Mouse (Mus musculus): ENCODE data around the gene Rab42. TPM values are rescaled to one million over a fixed set of nuclear protein-coding genes. Genes with fewer than 3 reads are reported as not detected.
"Not testable (repeated sequence)": the region's sequence is repeated elsewhere in the genome, so short reads cannot be mapped to it uniquely, and the experiment has no call there.

The Rab42 gene
- polyA plus RNA-seq, 1 experiment from 2014 or later: 2.9 TPM

- H3K9me3 ChIP-seq (replicated peaks; ENCODE audit: control insufficient read depth, low read length, poor library complexity, severe bottlenecking): no peaks in the 10 kb centered on the region
- WGBS: 82% methylated on average over 7 of the region's 7 CpGs
- no peak overlapping the region for H3K4me2 ChIP-seq (ENCODE audit: low read length)
- H3K27me3 ChIP-seq (ENCODE audit: control insufficient read depth, insufficient read depth, low read depth, low read length): no peaks in the 10 kb centered on the region
- no peak overlapping the region for H3K4me3 ChIP-seq (ENCODE audit: low read depth, low read length)
- H3K4me1 ChIP-seq (ENCODE audit: control insufficient read depth, insufficient read depth, low read length): no peaks in the 10 kb centered on the region
- ATAC-seq: no peak
- no peak overlapping the region for H3K27ac ChIP-seq (ENCODE audit: low read length)
- H3K9ac ChIP-seq (ENCODE audit: low read depth, low read length): no peak overlapping the region
- H3K36me3 ChIP-seq (ENCODE audit: control insufficient read depth, insufficient read depth, low read length): peaks cover 20% of the 10 kb centered on the region
Observed at GRCm38 (mm10) chr4:132293682-132294240, 9.4 kb downstream of the Rab42 start.

GRCm38 (mm10) chr4:132292988-132293387 lies 10.2 kb downstream of the Rab42 start:
- Histone ChIP-seq H3K27me3 (ENCODE audit: control insufficient read depth, insufficient read depth, low read depth, low read length) (no peaks in the 10 kb centered on the region), H3K4me2 (ENCODE audit: low read length) (no peak overlapping the region), H3K27ac (ENCODE audit: low read length) (no peak overlapping the region), H3K9ac (ENCODE audit: low read depth, low read length) (no peak overlapping the region), H3K9me3 (replicated peaks; ENCODE audit: control insufficient read depth, low read length, poor library complexity, severe bottlenecking) (no peaks in the 10 kb centered on the region), H3K4me1 (ENCODE audit: control insufficient read depth, insufficient read depth, low read length) (no peaks in the 10 kb centered on the region), H3K4me3 (ENCODE audit: low read depth, low read length) (no peak overlapping the region), H3K36me3 (ENCODE audit: control insufficient read depth, insufficient read depth, low read length) (peaks cover 20% of the 10 kb centered on the region)
- 41% methylated on average over 4 of the region's 4 CpGs for WGBS
- no peak for ATAC-seq

GRCm38 (mm10) chr4:132291624-132292335 lies 11.4 kb downstream of the Rab42 start:
- no peak overlapping the region for H3K4me3 ChIP-seq (ENCODE audit: low read depth, low read length)
- no peak overlapping the region for H3K9ac ChIP-seq (ENCODE audit: low read depth, low read length)
- H3K4me1 ChIP-seq (ENCODE audit: control insufficient read depth, insufficient read depth, low read length): no peaks in the 10 kb centered on the region
- peaks cover 23% of the 10 kb centered on the region for H3K36me3 ChIP-seq (ENCODE audit: control insufficient read depth, insufficient read depth, low read length)
- no peaks in the 10 kb centered on the region for H3K27me3 ChIP-seq (ENCODE audit: control insufficient read depth, insufficient read depth, low read depth, low read length)
- no peak overlapping the region for H3K27ac ChIP-seq (ENCODE audit: low read length)
- WGBS: 82% methylated on average over 12 of the region's 12 CpGs
- ATAC-seq: no peak
- H3K4me2 ChIP-seq (ENCODE audit: low read length): no peak overlapping the region
- H3K9me3 ChIP-seq (replicated peaks; ENCODE audit: control insufficient read depth, low read length, poor library complexity, severe bottlenecking): no peaks in the 10 kb centered on the region

- Histone ChIP-seq H3K27ac (ENCODE audit: low read length) (no peak overlapping the region), H3K4me1 (ENCODE audit: control insufficient read depth, insufficient read depth, low read length) (no peaks in the 10 kb centered on the region), H3K9me3 (replicated peaks; ENCODE audit: control insufficient read depth, low read length, poor library complexity, severe bottlenecking) (no peaks in the 10 kb centered on the region), H3K36me3 (ENCODE audit: control insufficient read depth, insufficient read depth, low read length) (peaks cover 24% of the 10 kb centered on the region), H3K27me3 (ENCODE audit: control insufficient read depth, insufficient read depth, low read depth, low read length) (no peaks in the 10 kb centered on the region), H3K4me3 (ENCODE audit: low read depth, low read length) (no peak overlapping the region), H3K9ac (ENCODE audit: low read depth, low read length) (no peak overlapping the region), H3K4me2 (ENCODE audit: low read length) (no peak overlapping the region)
- WGBS: 91% methylated on average over 4 of the region's 4 CpGs
- no peak for ATAC-seq
Observed at GRCm38 (mm10) chr4:132291056-132291455, 12.1 kb downstream of the Rab42 start.

- H3K9me3 ChIP-seq (replicated peaks; ENCODE audit: control insufficient read depth, low read length, poor library complexity, severe bottlenecking); H3K27me3 ChIP-seq (ENCODE audit: control insufficient read depth, insufficient read depth, low read depth, low read length); H3K9ac ChIP-seq (ENCODE audit: low read depth, low read length); H3K4me2 ChIP-seq (ENCODE audit: low read length); H3K27ac ChIP-seq (ENCODE audit: low read length); ATAC-seq; H3K4me3 ChIP-seq (ENCODE audit: low read depth, low read length); H3K4me1 ChIP-seq (ENCODE audit: control insufficient read depth, insufficient read depth, low read length): not testable (repeated sequence)
- 90% methylated on average over 3 of the region's 5 CpGs for WGBS
- peaks cover 38% of the 10 kb centered on the region for H3K36me3 ChIP-seq (ENCODE audit: control insufficient read depth, insufficient read depth, low read length)
Observed at GRCm38 (mm10) chr4:132288840-132289239, 14.3 kb downstream of the Rab42 start.

- H3K4me2 ChIP-seq (ENCODE audit: low read length): no peak overlapping the region
- WGBS: 94% methylated on average over 3 of the region's 3 CpGs
Observed at GRCm38 (mm10) chr4:132275949-132276348, 27.2 kb downstream of the Rab42 start.

GRCm38 (mm10) chr4:132274156-132274862 lies 28.9 kb downstream of the Rab42 start, which contains the start of gene Taf12:
Taf12 (plus strand) TSS chr4:132274375.
- 0% methylated on average over 48 of the region's 48 CpGs for WGBS
- H3K4me1 ChIP-seq (ENCODE audit: control insufficient read depth, insufficient read depth, low read length): peaks cover 23% of the 10 kb centered on the region
- H3K27me3 ChIP-seq (ENCODE audit: control insufficient read depth, insufficient read depth, low read depth, low read length): no peaks in the 10 kb centered on the region
- peak within 1 kb of the TSS; percentile 97 for H3K4me2 ChIP-seq (ENCODE audit: low read length)
- no peaks in the 10 kb centered on the region; the same call in 1 of the 2 replicates for H3K36me3 ChIP-seq (ENCODE audit: control insufficient read depth, insufficient read depth, low read length)
- H3K4me3 ChIP-seq (ENCODE audit: low read depth, low read length): peak within 1 kb of the TSS; percentile 86
- ATAC-seq: peak; percentile 89
- no peaks in the 10 kb centered on the region for H3K9me3 ChIP-seq (replicated peaks; ENCODE audit: control insufficient read depth, low read length, poor library complexity, severe bottlenecking)
- H3K27ac ChIP-seq (ENCODE audit: low read length): peak within 1 kb of the TSS; percentile 91
- peak within 1 kb of the TSS; percentile 94 for H3K9ac ChIP-seq (ENCODE audit: low read depth, low read length)

More at GRCm38 (mm10) chr4:132275949-132276348, 27.2 kb downstream of the Rab42 start:
- Histone ChIP-seq H3K36me3 (ENCODE audit: control insufficient read depth, insufficient read depth, low read length) (peaks cover 2% of the 10 kb centered on the region; the same call in 1 of the 2 replicates), H3K4me3 (ENCODE audit: low read depth, low read length) (no peak overlapping the region), H3K27ac (ENCODE audit: low read length) (no peak overlapping the region), H3K9me3 (replicated peaks; ENCODE audit: control insufficient read depth, low read length, poor library complexity, severe bottlenecking) (no peaks in the 10 kb centered on the region), H3K9ac (ENCODE audit: low read depth, low read length) (no peak overlapping the region), H3K27me3 (ENCODE audit: control insufficient read depth, insufficient read depth, low read depth, low read length) (no peaks in the 10 kb centered on the region), H3K4me1 (ENCODE audit: control insufficient read depth, insufficient read depth, low read length) (peaks cover 20% of the 10 kb centered on the region)
- no peak for ATAC-seq

- H3K36me3 ChIP-seq (ENCODE audit: control insufficient read depth, insufficient read depth, low read length): no peaks in the 10 kb centered on the region; the same call in 1 of the 2 replicates
- H3K4me3 ChIP-seq (ENCODE audit: low read depth, low read length): peak overlapping the region; percentile 86
- H3K9me3 ChIP-seq (replicated peaks; ENCODE audit: control insufficient read depth, low read length, poor library complexity, severe bottlenecking): no peaks in the 10 kb centered on the region
- 66% methylated on average over 2 of the region's 2 CpGs for WGBS
- H3K4me1 ChIP-seq (ENCODE audit: control insufficient read depth, insufficient read depth, low read length): peaks cover 23% of the 10 kb centered on the region
- H3K9ac ChIP-seq (ENCODE audit: low read depth, low read length): peak overlapping the region; percentile 83
- peak overlapping the region; percentile 91; the same call in 1 of the 2 replicates for H3K27ac ChIP-seq (ENCODE audit: low read length)
- H3K4me2 ChIP-seq (ENCODE audit: low read length): peak overlapping the region; percentile 97
- no peaks in the 10 kb centered on the region for H3K27me3 ChIP-seq (ENCODE audit: control insufficient read depth, insufficient read depth, low read depth, low read length)
- no peak for ATAC-seq
Observed at GRCm38 (mm10) chr4:132273166-132273565, 30.0 kb downstream of the Rab42 start.

All from midbrain, embryonic 16.5 days (tissue).